Mouse (Mus musculus): Measurements from ENCODE around the gene Prox1.

Gene Prox1

GRCm38 (mm10) chr1:190169911-190170818, at the start of gene Prox1:
Gene Prox1, minus strand, starts transcription at chr1:190170714.
- peak; percentile 71 for DNase-seq

- DNase-seq: no peak
These were observed 46.1 kb upstream of the Prox1 start for GRCm38 (mm10) chr1:190216621-190217020.

- DNase-seq: no peak
These were observed 44.1 kb upstream of the Prox1 start for GRCm38 (mm10) chr1:190214626-190215025.

GRCm38 (mm10) chr1:190213175-190213574, 42.7 kb upstream of the Prox1 start:
- DNase-seq: no peak

GRCm38 (mm10) chr1:190207246-190207645, 36.7 kb upstream of the Prox1 start:
- no peak for DNase-seq

- DNase-seq: no peak
These were observed 35.2 kb upstream of the Prox1 start for GRCm38 (mm10) chr1:190205691-190206090.

- no peak for DNase-seq
These were observed 34.0 kb upstream of the Prox1 start for GRCm38 (mm10) chr1:190204378-190205070.

GRCm38 (mm10) chr1:190201696-190202095, 31.2 kb upstream of the Prox1 start:
- no peak for DNase-seq

GRCm38 (mm10) chr1:190200996-190201395, 30.5 kb upstream of the Prox1 start:
- DNase-seq: no peak

GRCm38 (mm10) chr1:190198247-190198646, 27.7 kb upstream of the Prox1 start:
- no peak for DNase-seq

GRCm38 (mm10) chr1:190192011-190192410, 21.5 kb upstream of the Prox1 start:
- DNase-seq: no peak

- no peak for DNase-seq
These were observed 19.9 kb upstream of the Prox1 start for GRCm38 (mm10) chr1:190190231-190190965.

GRCm38 (mm10) chr1:190189125-190189524, 18.6 kb upstream of the Prox1 start:
- DNase-seq: no peak

- no peak for DNase-seq
These were observed 15.8 kb upstream of the Prox1 start for GRCm38 (mm10) chr1:190186336-190186735.

GRCm38 (mm10) chr1:190185284-190185683, 14.8 kb upstream of the Prox1 start:
- no peak for DNase-seq

- DNase-seq: no peak
These were observed 13.1 kb upstream of the Prox1 start for GRCm38 (mm10) chr1:190183574-190183973.

GRCm38 (mm10) chr1:190181765-190182164, 11.3 kb upstream of the Prox1 start:
- DNase-seq: no peak

- DNase-seq: no peak
These were observed 10.3 kb upstream of the Prox1 start for GRCm38 (mm10) chr1:190180861-190181260.

GRCm38 (mm10) chr1:190176961-190177360, 6.4 kb upstream of the Prox1 start:
- peak; percentile 32 for DNase-seq

- DNase-seq: peak; percentile 15
These were observed 4.5 kb upstream of the Prox1 start for GRCm38 (mm10) chr1:190174671-190175661.

GRCm38 (mm10) chr1:190174231-190174630, 3.7 kb upstream of the Prox1 start:
- peak; percentile 18 for DNase-seq

GRCm38 (mm10) chr1:190173596-190173995, 3.1 kb upstream of the Prox1 start:
- no peak for DNase-seq

Measured in kidney, adult 18-20 months (tissue).